Mouse (Mus musculus) spleen, embryonic (tissue): ENCODE data around the gene Blcap.

ENCODE experiments used
- CTCF ChIA-PET: fragments of 350-600 bp; sonication (Branson Sonifier 250); formaldehyde crosslinking; loops from one replicate; lab custom pipeline; 2022; lab: Charles Lee

Gene Blcap

DNA sequence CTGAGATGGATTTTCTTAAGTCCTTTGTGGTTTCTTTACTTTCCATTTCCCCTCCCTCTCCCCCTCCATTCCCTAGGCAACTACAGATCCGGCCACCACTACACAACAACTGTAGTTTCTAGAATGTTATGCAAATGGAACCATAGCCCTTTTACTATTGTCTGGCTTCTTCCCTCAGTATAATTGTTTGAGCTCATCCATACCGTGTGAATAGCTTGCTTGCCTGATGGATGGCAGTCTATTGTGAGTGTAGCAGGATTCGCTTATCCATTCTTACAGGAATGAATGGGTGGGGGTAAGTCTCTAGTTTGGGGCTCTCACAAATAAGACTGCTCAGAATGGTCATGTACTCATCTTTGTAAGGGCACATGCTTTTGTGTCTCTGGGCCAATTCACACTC is 48.5 kb downstream of the Blcap start:
- CTCF ChIA-PET: no interaction called here

DNA sequence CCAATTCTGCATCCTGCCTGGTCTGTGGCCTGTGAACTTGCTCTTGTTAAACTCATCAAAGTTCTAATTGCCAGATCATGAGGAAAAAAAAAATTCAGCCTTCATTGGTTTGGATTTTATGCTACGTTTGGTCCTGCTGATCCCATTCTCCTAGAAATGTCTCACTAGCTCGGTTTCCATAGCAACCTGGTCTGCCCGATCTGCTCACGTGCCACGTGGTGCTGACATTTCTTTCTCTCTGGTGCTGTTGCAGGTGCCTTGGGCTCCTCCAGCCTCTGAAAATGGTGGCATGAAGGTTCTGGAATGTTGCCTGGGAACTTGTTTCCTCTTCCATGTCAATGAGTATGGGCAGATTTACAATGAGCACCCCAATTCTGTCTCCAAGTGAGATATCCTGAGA is 50.6 kb downstream of the Blcap start:
- CTCF ChIA-PET: no interaction called here

DNA sequence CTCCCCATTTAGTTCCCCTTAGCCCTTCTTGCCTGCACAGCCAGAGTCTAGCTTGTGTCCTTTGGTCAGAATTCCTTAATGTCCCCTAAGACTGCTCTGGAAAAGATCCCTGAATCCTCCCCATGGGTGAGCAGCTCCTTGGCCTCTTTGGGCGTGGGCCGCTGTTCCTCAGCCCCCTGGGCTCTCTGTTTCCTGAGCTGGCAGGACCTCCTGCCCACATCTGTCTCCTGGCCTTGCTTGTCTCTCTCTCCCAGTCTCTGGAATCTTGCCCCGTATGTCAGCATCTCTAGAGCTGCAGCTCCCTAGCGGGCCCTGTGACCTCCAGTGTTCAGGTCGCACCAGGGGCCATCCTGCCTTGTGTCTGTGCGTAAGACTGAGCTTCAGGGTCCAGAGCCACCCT is 51.6 kb downstream of the Blcap start:
- CTCF ChIA-PET: no interaction called here

DNA sequence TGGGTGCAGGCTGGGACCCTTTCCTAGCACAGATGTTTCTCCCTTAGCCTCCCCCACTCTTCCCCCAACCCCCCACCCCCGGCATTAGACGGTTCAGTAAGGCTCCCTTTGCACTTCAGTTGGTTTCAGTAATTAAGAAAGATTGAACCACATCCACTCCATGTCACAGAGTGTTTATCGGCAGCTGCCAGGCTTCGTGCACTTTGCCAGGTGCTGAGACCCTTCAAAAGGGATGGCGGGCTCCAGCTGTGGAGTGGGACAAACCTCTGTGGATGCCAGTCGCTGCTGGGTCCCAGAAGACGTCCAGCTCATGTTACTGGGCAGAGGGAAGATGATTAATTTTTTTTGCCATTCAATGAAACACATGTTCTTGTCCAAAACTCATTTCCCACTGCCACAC is 52.6 kb downstream of the Blcap start:
- CTCF ChIA-PET: no interaction called here

DNA sequence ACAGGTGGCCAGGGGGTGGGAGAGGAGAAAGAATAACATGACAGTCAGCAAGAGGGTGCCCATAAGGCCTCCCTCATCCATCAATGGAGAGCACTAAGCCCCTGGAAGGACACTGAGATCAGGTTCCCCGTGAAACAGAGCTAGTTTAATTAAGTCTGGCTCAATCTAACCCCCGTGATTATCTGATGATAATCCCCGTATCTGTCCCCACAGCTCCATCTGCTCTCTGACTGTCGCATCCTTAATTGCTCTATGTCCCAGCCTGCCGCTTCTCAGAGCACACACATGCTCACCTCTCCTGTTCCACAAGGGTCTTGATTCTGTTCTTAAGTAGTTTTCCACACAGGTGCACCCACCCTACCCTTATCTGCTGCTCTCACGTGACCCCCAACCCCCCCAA is 53.5 kb downstream of the Blcap start:
- CTCF ChIA-PET: no interaction called here

DNA sequence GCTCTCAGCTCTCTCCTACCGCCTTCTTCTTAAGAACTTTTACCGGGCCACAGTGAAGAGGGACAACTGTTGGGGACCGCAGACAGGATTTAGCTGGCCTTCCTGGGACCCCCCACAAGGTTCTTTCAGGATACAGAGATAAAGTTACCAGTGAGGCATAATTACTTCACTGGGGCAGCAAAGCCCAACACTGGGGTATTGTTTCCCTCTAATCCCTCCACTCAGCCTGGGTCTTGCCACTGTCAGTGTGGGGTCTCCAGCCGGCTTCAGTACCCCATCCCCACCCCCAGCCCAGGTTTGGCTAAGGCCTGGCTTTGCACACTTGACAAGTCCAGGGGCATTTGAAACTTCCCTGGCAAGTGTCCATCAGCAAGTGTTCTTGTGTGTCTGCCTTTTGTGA is 56.7 kb downstream of the Blcap start:
- CTCF ChIA-PET: no interaction called here

DNA sequence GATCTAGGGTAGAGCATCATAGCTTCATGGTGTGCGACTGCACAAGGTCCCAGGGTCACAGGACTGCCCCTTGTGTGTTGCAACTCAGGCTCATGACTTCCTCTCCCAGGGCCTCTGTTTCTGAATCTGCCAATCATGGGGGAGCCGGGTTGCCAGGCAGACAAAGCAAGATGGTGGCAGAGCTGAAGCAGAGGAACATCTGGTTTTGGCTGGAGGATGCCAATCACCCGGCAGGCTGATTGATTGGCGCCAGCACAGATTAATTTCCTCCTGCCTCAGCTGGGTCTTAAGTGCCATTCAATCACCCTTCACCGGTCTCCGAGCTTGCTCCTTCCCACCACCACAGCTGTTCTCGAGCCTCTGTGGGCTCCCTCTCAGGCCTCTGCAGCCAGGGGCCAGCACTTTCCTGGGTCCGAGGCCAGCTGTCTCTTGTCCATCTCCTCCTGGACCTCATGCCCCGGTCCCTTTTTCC is 57.3 kb downstream of the Blcap start:
- CTCF ChIA-PET: no interaction called here

DNA sequence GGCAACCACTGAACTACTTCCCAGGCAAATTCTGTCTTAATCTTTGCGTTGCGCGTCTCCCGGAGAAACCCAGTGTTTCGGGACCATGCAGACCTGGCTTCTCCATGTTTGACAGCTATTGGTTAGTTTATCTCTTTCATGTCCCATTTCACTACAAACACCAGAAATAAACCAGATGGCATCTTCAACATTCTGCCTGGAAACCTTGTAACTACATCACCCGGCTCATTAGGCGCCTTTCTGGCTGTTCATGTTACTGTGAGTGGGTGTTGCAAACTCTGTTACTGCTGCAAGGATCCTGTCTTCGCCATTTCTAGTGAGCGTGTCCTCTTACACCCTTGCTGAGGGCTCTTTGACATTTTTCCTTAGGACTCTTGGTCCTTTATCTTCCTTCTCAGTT is 58.2 kb downstream of the Blcap start:
- CTCF ChIA-PET: no interaction called here

DNA sequence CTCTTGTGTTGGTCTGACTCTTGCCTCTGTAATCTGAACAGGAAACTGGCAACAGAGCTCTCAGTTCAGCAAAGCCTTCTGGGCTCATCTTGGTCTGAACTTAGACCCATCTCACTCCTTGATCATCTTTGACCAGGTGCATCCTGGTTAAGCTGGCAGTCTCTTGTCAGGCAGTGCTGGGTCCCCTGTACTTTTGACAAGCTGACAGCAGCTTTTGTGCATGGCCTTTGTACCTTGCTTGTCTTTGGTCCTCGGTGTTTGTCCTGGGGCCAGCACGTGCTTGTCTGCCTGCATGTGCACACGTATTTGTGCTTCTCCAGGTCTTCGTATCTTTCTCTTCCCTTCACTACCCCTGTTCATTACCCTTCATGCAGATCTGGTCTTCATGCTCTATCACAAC is 61.0 kb downstream of the Blcap start:
- CTCF ChIA-PET: no interaction called here

DNA sequence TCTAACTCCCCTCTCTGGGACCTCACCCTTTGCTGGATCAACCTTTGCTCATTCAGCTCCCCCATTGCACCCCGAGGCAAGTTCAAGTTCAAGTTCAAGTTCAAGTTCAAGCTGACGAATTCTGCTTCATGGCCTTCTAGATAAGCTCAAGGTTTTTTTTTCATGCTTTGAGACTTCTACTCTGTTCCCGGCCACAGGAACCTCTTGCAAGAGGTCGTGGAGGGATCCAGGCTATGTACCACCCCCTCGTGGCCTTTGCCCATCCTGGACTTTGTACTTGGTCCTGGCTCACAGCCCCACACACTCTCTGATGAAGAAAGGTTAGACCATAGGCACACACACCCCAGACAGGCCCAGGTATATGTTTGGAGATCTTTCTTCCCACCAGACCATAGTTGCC is 61.9 kb downstream of the Blcap start:
- CTCF ChIA-PET: no interaction called here

DNA sequence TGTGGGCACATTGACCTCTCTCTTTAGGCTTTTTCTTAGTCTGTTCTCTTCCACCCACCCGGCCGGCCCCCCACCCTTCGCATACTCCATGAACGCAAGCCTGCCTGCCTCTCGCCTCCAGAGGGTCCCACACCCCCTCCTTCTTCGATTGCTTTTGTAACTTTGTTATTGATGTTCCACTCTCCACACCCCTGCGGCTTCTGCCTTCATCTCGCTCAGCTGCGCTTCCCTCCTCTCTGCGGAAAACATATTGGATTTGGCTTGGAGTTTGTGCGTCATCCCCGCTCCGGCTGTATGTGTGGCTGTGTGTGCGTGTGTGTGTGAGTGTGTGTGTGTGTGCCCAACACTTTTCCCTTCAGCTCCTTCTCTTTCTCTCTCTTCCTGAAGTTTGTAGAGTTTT is 64.3 kb downstream of the Blcap start:
- CTCF ChIA-PET: no interaction called here
